Comparison of ENCODE assay signal across 16 mouse cellular contexts in genomic region chr6:18459657-18460056, GRCm38 (mm10). TPM values are rescaled to one million over a fixed set of nuclear protein-coding genes. Genes with fewer than 3 reads are reported as not detected.
A peak's percentile ranks its signal among the peaks of the same experiment; 100 is the strongest.
DNase-seq lines count a peak whose midpoint lies in the region; ATAC-seq lines count a peak whose summit lies in the region.
"Had no signal": no experiment of that assay in that cellular context is flagged by ENCODE, and none has a peak within 500 bp of the region (broad histone marks: within the 10 kb centered on the region; RNA-seq: fewer than 3 reads in every experiment).

No protein-coding gene starts in this region.

- DNase-seq in cerebellum, adult 9-10 months: peak; percentile 18
- peak; percentile 63 for DNase-seq in left cerebral cortex, postnatal 4 days
- DNase-seq in left cerebral cortex, postnatal 25 days (ENCODE audit: low spot score in 2 of 2): no peak
- peak; percentile 66 to 70 for DNase-seq in cerebellum, postnatal 10 days
- DNase-seq in embryo, embryonic 9.5 days (ENCODE audit: extremely low spot score): no peak
- DNase-seq in kidney, postnatal 4 days: no peak
- DNase-seq: adrenal gland, adult 2 months; adrenal gland, postnatal 25 days; gastrocnemius, adult 2 months; gastrocnemius, postnatal 25 days; kidney, adult 18-20 months had no signal

- intact Hi-C loops in left cerebral cortex, postnatal 4 days (cut with DNase I): no loop called here
- intact Hi-C loops in left cerebral cortex, postnatal 25 days (cut with DNase I): no loop called here

- no peak for ATAC-seq in cerebellum, adult (ENCODE audit: insufficient number of reproducible peaks, low FRiP score, low TSS enrichment)
- ATAC-seq: activated CD4-positive, CD25-positive, alpha-beta regulatory T cell, adult 4 months; intestine, embryonic 15.5 days; Patski had no signal

RNA-seq across cellular contexts. Expression of gene Cttnbp2, which starts 55.0 kb away (rescaled TPM):
- 100 to 1,000 TPM; 120 to 131 TPM for total RNA-seq in left cerebral cortex, postnatal 4 days (2021)
- total RNA-seq in left cerebral cortex, postnatal 25 days (2021): 100 to 1,000 TPM; 124 to 157 TPM
- total RNA-seq: granulocyte monocyte progenitor cell, adult 5-6 weeks had no signal

Comparison
In these comparisons a context has a peak if more than half of its experiments do, and no peak if none do; other contexts are left out.
1. DNase-seq: peak in cerebellum, adult 9-10 months (single experiment), left cerebral cortex, postnatal 4 days (single experiment) and cerebellum, postnatal 10 days (2 of 2); none in left cerebral cortex, postnatal 25 days (0 of 2), embryo, embryonic 9.5 days (single experiment) and kidney, postnatal 4 days (0 of 2).